Mouse (Mus musculus): ENCODE measurements at regions not wholly inside any gene's neighbourhood (a gene's known extent, or its start where the extent isn't known, plus 50 kb on each side); places are given as distances from the start of the nearest gene placed in this dataset.

DNA sequence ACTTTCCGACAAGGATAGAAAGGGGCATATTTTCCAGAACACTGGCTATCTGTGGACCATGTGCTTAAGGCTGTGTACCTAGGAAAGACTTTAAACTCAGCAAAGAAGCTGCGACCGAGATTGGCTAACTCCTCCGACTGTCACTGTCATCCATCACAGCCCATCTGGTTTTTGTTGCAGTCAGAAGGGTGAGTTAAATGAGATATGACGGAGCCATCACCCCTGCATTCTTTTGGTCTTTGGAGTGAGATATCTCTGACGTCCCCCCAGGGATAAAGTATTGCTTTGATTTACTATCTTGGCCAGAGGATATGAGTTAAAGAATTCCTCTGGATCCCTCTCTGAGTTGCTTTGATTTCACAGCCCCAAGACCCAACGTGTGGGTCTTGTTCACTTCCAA, 160.0 kb upstream of the Ubash3b start:
- WGBS = 80% methylated on average over 7 of the region's 7 CpGs
- H3K4me1 ChIP-seq (ENCODE audit: control insufficient read depth, insufficient read depth, insufficient read length, low read length) = no peaks in the 10 kb centered on the region
- H3K36me3 ChIP-seq (ENCODE audit: control insufficient read depth, insufficient read depth, low read length) = no peaks in the 10 kb centered on the region
- H3K4me3 ChIP-seq (ENCODE audit: low read depth, low read length) = no peak overlapping the region
- H3K27me3 ChIP-seq (ENCODE audit: control insufficient read depth, insufficient read depth, low read length) = no peaks in the 10 kb centered on the region
- H3K27ac ChIP-seq (ENCODE audit: insufficient read depth, low read depth, low read length) = no peak overlapping the region
- TF ChIP-seq CTCF (IDR thresholded peaks at IDR 0.05; ENCODE audit: extremely low read depth, insufficient read length, insufficient replicate concordance, low read depth, low read length) = no peak
- no peak for TF ChIP-seq POLR2A (IDR thresholded peaks at IDR 0.05; ENCODE audit: low read depth, low read length)

DNA sequence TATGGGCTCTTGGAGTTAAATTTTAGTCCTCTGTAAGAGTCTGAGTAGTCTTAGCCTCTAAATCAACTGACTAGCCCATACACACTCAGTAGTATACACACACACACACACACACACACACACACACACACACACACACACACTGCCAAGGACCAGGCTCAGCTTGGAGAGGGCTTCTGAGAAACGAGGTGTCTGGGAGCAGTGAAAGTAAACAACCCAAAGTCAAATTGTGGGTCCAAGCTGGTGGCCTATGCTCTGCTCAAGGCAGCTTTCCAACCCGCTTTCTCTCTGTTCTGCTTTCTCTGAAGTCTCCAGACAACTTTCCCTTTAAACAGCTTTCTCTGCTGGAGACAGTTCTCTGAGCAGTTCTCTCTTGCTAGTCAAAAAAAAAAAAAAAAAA, 157.6 kb upstream of the Ubash3b start:
- no peaks in the 10 kb centered on the region for H3K4me1 ChIP-seq (ENCODE audit: control insufficient read depth, insufficient read depth, insufficient read length, low read length)
- H3K36me3 ChIP-seq (ENCODE audit: control insufficient read depth, insufficient read depth, low read length) = no peaks in the 10 kb centered on the region
- no peaks in the 10 kb centered on the region for H3K27me3 ChIP-seq (ENCODE audit: control insufficient read depth, insufficient read depth, low read length)
- no peak overlapping the region for H3K4me3 ChIP-seq (ENCODE audit: low read depth, low read length)
- WGBS = 55% methylated on average over 2 of the region's 2 CpGs
- H3K27ac ChIP-seq (ENCODE audit: insufficient read depth, low read depth, low read length) = no peak overlapping the region
- TF ChIP-seq POLR2A (IDR thresholded peaks at IDR 0.05; ENCODE audit: low read depth, low read length) (no peak), CTCF (IDR thresholded peaks at IDR 0.05; ENCODE audit: extremely low read depth, insufficient read length, insufficient replicate concordance, low read depth, low read length) (no peak)

DNA sequence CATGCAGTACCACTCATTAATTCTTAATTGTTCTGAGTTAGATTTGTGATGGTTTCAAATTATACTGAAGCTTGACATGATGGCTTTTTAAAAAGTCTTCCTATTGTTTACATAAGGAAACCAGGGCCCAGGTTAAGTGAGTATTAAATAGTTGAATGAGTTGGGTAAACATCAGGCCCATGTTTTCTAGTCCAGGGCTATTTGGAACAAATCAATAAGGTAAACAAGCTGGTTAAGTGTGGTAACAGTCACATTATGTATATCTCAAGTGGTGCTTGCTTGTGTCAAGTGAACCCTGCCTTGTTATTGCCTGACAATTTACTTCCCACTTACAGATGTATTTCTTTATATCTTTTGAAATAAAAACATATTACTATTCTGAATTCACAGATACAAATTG, 144.7 kb upstream of the Ubash3b start:
- Histone ChIP-seq H3K27me3 (ENCODE audit: control insufficient read depth, insufficient read depth, low read length) (no peaks in the 10 kb centered on the region), H3K4me3 (ENCODE audit: low read depth, low read length) (no peak overlapping the region), H3K36me3 (ENCODE audit: control insufficient read depth, insufficient read depth, low read length) (no peaks in the 10 kb centered on the region), H3K27ac (ENCODE audit: insufficient read depth, low read depth, low read length) (no peak overlapping the region), H3K4me1 (ENCODE audit: control insufficient read depth, insufficient read depth, insufficient read length, low read length) (no peaks in the 10 kb centered on the region)
- no peak for TF ChIP-seq POLR2A (IDR thresholded peaks at IDR 0.05; ENCODE audit: low read depth, low read length)
- no peak for TF ChIP-seq CTCF (IDR thresholded peaks at IDR 0.05; ENCODE audit: extremely low read depth, insufficient read length, insufficient replicate concordance, low read depth, low read length)

DNA sequence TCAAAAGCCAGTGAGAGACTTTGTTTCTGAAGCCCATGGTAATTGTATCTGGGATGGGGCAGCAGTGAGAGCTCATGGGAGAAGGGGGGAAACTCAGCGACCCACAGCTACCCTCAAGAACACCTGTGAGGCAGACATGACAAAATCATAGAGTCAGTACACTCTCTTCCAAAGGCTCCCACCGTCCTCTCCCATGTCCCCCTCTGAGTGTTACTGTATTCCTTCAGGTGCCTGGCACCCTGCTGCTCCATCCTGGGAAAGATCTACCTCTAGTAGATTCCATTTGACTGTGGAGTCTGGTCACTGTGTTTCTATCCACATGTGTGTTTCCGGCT, 142.0 kb upstream of the Ubash3b start:
- TF ChIP-seq POLR2A (IDR thresholded peaks at IDR 0.05; ENCODE audit: low read depth, low read length) = no peak
- TF ChIP-seq CTCF (IDR thresholded peaks at IDR 0.05; ENCODE audit: extremely low read depth, insufficient read length, insufficient replicate concordance, low read depth, low read length) = no peak
- no peaks in the 10 kb centered on the region for H3K27me3 ChIP-seq (ENCODE audit: control insufficient read depth, insufficient read depth, low read length)
- H3K4me1 ChIP-seq (ENCODE audit: control insufficient read depth, insufficient read depth, insufficient read length, low read length) = no peaks in the 10 kb centered on the region
- no peak overlapping the region for H3K27ac ChIP-seq (ENCODE audit: insufficient read depth, low read depth, low read length)
- no peaks in the 10 kb centered on the region for H3K36me3 ChIP-seq (ENCODE audit: control insufficient read depth, insufficient read depth, low read length)
- H3K4me3 ChIP-seq (ENCODE audit: low read depth, low read length) = no peak overlapping the region
- WGBS = 62% methylated on average over 3 of the region's 3 CpGs

DNA sequence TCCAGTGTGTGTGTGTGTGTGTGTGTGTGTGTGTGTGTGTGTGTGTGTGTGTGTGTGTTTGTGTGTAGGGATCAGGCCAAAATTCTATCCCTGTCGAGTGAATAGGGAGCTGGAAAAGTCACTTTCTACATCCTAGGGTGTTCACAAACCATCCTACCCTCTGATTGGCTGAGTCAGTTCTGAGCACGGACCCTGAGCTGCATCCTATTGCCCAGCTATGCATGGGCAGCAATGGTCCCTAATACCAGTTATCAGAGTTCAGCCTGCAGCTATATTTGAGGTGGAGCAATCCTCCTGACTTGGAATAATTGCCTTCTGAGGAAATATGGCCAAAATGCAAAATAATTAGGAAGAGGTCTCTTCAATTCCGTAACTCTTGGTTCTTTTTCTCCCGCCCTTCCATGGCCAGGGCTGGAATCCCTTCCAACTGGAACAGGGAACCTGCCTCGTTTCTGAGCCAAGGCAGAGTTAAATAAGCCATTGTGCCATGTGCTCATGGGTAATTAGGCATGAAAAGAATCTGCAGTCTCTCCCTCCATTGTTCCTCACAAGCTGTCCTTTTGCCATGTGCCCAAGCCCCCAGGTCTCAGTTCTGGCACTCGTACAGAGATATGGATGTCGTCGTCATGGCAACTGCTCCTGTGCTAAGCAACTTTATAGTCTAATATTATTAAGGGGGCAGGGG, 141.5 kb upstream of the Ubash3b start:
- Histone ChIP-seq H3K36me3 (ENCODE audit: control insufficient read depth, insufficient read depth, low read length) (no peaks in the 10 kb centered on the region), H3K4me3 (ENCODE audit: low read depth, low read length) (no peak overlapping the region), H3K4me1 (ENCODE audit: control insufficient read depth, insufficient read depth, insufficient read length, low read length) (no peaks in the 10 kb centered on the region), H3K27ac (ENCODE audit: insufficient read depth, low read depth, low read length) (no peak overlapping the region), H3K27me3 (ENCODE audit: control insufficient read depth, insufficient read depth, low read length) (no peaks in the 10 kb centered on the region)
- TF ChIP-seq POLR2A (IDR thresholded peaks at IDR 0.05; ENCODE audit: low read depth, low read length) (no peak), CTCF (IDR thresholded peaks at IDR 0.05; ENCODE audit: extremely low read depth, insufficient read length, insufficient replicate concordance, low read depth, low read length) (no peak)
- WGBS = 55% methylated on average over 8 of the region's 8 CpGs

DNA sequence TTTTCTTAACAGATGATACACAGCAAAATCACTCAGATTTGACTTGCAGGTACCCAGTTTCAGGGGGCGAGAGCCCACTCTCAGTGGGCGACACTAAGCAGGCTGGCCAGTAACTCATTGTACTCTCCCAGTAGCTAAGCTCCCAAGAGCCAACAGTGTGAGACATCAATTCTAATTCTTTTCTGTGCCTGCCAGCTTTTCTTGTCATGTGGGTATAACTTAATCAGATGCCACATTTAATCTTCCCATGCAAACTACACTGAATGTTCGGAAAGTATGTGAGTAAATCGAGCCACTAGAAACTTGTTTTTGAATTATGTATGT, 124.6 kb upstream of the Ubash3b start:
- WGBS = 82% methylated on average over 4 of the region's 4 CpGs
- no peak overlapping the region for H3K27ac ChIP-seq (ENCODE audit: insufficient read depth, low read depth, low read length)
- no peak overlapping the region for H3K4me3 ChIP-seq (ENCODE audit: low read depth, low read length)
- H3K27me3 ChIP-seq (ENCODE audit: control insufficient read depth, insufficient read depth, low read length) = no peaks in the 10 kb centered on the region
- H3K4me1 ChIP-seq (ENCODE audit: control insufficient read depth, insufficient read depth, insufficient read length, low read length) = no peaks in the 10 kb centered on the region
- no peaks in the 10 kb centered on the region for H3K36me3 ChIP-seq (ENCODE audit: control insufficient read depth, insufficient read depth, low read length)
- TF ChIP-seq CTCF (IDR thresholded peaks at IDR 0.05; ENCODE audit: extremely low read depth, insufficient read length, insufficient replicate concordance, low read depth, low read length) = no peak
- no peak for TF ChIP-seq POLR2A (IDR thresholded peaks at IDR 0.05; ENCODE audit: low read depth, low read length)

DNA sequence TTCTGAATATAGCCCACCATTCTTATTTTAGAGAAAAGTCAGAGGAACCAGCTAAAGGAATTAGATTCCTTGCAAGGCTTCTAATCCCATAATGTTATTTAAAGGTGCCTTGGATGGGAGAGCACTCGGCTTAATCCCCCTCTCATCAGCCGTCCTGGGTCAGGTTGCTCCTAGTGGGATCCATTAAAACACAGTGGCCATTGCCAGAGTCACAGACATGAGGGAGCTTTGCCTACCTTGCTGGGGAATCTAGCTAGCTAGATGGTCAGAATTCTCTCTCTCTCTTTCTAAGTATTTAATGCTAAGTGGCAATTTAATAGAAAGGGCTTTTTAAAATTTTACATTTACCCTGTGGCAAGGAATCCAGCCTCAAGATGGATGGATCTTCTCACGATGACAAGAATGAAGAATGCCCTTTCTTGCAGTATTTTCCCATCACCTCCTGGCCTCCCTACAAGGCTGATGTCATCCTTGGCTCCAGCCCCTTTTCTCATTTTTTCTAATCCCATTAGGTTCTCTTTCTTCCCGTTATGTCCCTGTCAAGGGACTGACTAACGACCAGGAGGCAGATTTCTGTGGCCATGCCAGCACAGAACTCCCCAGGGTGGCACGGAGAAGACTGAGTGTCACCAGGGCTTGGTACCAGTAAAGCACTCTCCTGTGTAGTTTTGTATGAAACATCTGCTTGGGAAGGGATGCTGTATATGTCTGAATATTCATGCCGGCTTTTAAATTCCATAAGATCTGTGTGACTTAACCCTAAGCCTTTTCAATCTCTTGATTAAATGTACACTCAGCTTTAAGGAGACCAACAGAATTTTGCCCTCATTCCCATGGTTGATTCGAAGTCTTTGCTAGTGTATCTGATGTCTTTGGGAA, 124.0 kb upstream of the Ubash3b start:
- no peak overlapping the region for H3K4me3 ChIP-seq (ENCODE audit: low read depth, low read length)
- TF ChIP-seq CTCF (IDR thresholded peaks at IDR 0.05; ENCODE audit: extremely low read depth, insufficient read length, insufficient replicate concordance, low read depth, low read length) (no peak), POLR2A (IDR thresholded peaks at IDR 0.05; ENCODE audit: low read depth, low read length) (no peak)
- H3K4me1 ChIP-seq (ENCODE audit: control insufficient read depth, insufficient read depth, insufficient read length, low read length) = no peaks in the 10 kb centered on the region
- no peaks in the 10 kb centered on the region for H3K36me3 ChIP-seq (ENCODE audit: control insufficient read depth, insufficient read depth, low read length)
- 61% methylated on average over 8 of the region's 8 CpGs for WGBS
- H3K27me3 ChIP-seq (ENCODE audit: control insufficient read depth, insufficient read depth, low read length) = no peaks in the 10 kb centered on the region
- no peak overlapping the region for H3K27ac ChIP-seq (ENCODE audit: insufficient read depth, low read depth, low read length)
